Mouse (Mus musculus) G1E (cell line): ENCODE data around the gene Zfp683.

Experiments
- CTCF ChIP-seq: IDR thresholded peaks from 2 replicates; pipeline ENCODE4 v1.5.1; 2012; ENCODE audit warnings: low read depth, low read length, inconsistent platforms, mixed read lengths
- GATA2 ChIP-seq: IDR thresholded peaks from 2 replicates; pipeline ENCODE4 v1.6.1; 2012; ENCODE audit warnings: low read depth, low read length, inconsistent platforms, borderline replicate concordance
- TAL1 ChIP-seq: conservative IDR thresholded peaks from 2 replicates; pipeline ENCODE4 v1.6.1; 2012; ENCODE audit warnings: low read depth, low read length, inconsistent platforms, mixed read lengths

DNA sequence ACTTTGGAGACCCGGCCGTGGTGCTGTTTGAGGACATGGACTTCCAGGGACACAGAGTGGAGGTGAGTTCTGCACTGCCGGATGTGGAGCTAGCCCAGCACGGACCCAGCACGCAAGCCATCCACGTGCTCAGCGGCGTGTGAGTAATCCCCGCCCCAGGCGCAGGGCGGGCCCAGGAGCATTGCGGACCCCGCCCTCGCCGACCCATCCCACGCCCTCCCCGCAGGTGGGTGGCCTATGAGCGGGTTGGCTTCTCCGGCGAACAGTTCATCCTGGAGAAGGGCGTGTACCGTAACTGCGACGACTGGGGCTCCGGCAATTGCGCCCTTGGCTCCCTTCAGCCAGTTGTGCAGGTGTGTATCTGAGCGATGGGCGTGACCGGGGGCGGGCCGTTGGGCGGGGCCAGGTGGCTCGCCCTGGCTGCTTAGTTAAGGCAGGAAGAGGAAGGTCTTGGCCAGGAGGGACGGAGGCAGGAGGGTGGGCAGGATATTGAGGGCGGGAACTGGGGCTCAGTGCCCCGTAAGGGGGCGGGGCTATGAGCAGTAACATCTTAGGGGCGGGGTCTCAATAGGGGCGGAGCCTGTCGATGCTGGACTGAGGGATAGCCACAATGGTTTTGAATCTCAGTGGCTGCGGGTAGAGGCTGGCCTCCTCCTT is 28.2 kb downstream of the Zfp683 start:
- no peak for TF ChIP-seq GATA2
- TF ChIP-seq CTCF: no peak
- no peak for TF ChIP-seq TAL1
